Mouse (Mus musculus): ENCODE results near the gene Prss40.

GRCm38 (mm10) chr1:34601323-34602047 is 40.7 kb upstream of the Prss40 start:
- TF ChIP-seq CTCF (conservative IDR thresholded peaks at IDR 0.05; ENCODE audit: low read length) (no peak), NANOG (IDR thresholded peaks at IDR 0.05; ENCODE audit: borderline replicate concordance, low read length) (no peak)
